Mouse (Mus musculus) CD4-positive naive resting alpha-beta T cell, adult 76 days (primary cell): Measurements from ENCODE around the gene Asic1. TPM values are rescaled to one million over a fixed set of nuclear protein-coding genes. Genes with fewer than 3 reads are reported as not detected.

Experiments used
- total RNA-seq: library from RNA; stranded (reverse); gene quantifications from one replicate; pipeline ENCODE4 v1.2.4, GENCODE M21; 2023

Asic1 gene
- not detected for total RNA-seq

DNA sequence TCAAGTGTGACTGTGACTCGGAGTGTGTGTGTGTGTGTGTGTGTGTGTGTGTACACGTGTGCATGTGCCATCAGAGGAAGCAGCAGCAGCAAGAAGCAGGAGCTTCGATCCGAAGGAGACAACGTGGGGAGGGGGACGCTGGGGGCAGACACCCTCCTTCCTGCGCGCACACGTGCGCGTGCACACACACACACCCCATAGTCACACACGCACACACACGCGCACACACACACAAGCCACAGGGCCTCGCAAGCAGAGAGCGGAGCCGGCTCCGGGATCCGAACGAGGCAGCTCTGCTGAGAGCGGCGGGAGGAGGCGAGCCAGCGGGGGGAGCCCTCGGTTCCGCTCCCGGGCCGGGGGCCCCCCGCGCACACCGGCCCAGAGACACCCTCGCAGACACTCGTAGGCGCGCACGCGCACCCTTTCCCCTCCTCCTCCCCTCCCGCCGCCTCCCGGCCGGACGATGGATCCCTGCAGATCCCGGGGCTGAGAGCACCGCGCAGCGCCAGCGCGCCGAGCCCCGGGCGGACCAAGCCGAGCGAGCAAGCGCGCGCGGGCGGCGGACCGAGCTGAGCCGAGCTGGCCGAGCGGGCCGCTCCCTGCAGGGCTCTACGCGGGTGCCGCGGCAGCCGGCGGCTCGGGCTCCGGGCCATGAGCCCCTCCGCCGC lies at the start of gene Asic1:
TSS of gene Asic1 (plus strand) at position 215 of the 668 bp plus-strand sequence.

GRCm38 (mm10) chr15:99651163-99651872 lies 18.9 kb upstream of the Asic1 start, which contains the start of gene Racgap1:
TSS of gene Racgap1 (minus strand) at chr15:99651656.

GRCm38 (mm10) chr15:99701999-99702900 lies 32.1 kb downstream of the Asic1 start, which contains the start of gene Smarcd1:
TSS of gene Smarcd1 (plus strand) at chr15:99702129.

DNA sequence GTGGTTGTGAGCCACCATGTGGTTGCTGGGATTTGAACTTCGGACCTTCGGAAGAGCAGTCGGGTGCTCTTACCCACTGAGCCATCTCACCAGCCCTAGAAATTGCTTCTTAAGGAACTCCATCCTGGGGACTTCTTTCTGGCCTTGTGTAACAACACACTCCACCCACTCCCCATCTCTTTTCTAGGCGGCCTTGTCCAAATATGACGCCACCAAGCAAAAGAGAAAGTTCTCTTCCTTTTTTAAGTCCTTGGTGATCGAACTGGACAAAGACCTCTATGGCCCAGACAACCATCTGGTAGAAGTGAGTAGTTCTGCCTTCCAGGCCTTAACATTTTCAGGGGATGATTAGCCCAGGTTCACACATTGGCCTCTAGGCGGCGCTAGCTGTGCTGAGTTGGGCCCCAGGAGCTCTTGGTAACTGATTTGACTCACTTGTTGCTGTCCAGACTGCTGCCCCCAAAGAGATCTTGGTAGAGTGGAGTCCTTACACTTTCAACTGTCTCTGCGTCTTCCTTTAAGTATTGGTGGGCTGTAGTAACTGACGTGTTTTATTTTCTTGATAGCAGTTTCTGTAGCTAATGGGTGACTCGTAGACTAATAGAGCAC lies 35.4 kb downstream of the Asic1 start, which contains the start of gene Gm17349:
TSS of gene Gm17349 (minus strand) at position 51 of the 609 bp plus-strand sequence.

GRCm38 (mm10) chr15:99717386-99718334 lies 47.5 kb downstream of the Asic1 start, which contains the start of gene Gpd1:
TSS of gene Gpd1 (plus strand) at chr15:99717515.

DNA sequence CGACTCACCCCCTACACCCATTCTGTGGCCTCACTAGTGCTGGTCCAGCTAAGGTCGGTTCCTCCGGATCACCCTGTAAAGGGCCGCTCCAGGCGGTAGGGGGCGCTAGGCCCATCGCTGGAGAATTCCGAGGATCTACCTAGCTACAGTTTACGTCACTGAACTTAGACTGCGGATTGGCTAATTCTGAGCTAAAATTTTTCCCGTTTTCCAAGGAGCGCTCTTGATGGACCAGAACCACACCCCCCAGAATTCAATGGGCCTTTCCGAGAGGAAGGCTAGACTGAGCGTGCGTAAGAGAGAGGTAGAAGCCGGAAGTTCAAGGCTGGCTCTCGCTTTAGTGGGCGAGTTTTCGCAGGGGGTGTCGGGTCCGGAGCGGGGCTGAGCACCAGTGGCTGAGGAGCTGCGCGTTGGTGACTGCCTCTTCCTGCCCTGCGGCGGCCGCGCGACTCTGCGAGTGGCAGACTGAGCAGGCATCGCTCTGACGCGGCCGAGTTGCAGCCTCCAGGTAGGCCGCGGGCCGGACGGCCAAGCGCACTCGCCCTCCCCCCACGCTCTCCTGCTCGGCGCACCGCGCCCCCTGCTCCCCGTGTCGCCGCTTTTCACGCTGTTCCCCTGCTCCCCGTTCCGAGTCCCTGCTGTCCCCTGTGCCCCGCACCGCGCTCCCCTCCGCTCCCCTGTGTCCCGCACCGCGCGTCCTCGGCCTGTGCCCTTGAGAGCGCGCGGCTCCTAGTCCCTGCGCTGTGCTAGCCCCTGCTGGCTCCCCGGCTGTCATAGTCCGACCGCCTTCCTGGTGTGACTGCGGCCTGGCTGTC lies 55.4 kb downstream of the Asic1 start, which contains the start of gene Cox14:
TSS of gene Cox14 (plus strand) at position 278 of the 815 bp plus-strand sequence.

Other genes starting within 250 kb of the Asic1 start
- 42.2 TPM for gene Nckap5l, start 212.6 kb upstream of the Asic1 start, total RNA-seq
- 6.8 TPM for gene Bcdin3d, start 195.6 kb upstream of the Asic1 start, total RNA-seq
- not detected for gene Faim2, start 142.2 kb upstream of the Asic1 start, total RNA-seq
- gene Aqp2, start 91.3 kb upstream of the Asic1 start, total RNA-seq, result not detected
- not detected for gene Aqp5, start 79.6 kb upstream of the Asic1 start, total RNA-seq
- gene Aqp6, start 69.0 kb upstream of the Asic1 start, total RNA-seq, result not detected
- 6.7 TPM for gene Racgap1, start 18.7 kb upstream of the Asic1 start, total RNA-seq
- gene Smarcd1, start 31.8 kb downstream of the Asic1 start, total RNA-seq, result 64.2 TPM
- 2.6 TPM for gene Gm17349, start 35.1 kb downstream of the Asic1 start, total RNA-seq
- gene Gpd1, start 47.1 kb downstream of the Asic1 start, total RNA-seq, result 1.3 TPM
- gene Cox14, start 55.2 kb downstream of the Asic1 start, total RNA-seq, result 53.3 TPM
- 62.7 TPM for gene Cers5, start 102.5 kb downstream of the Asic1 start, total RNA-seq
- 0.59 TPM for gene Lima1, start 205.1 kb downstream of the Asic1 start, total RNA-seq